Comparison of ENCODE assay signal across 10 mouse cellular contexts in genomic region chr16:17743279-17743678, GRCm38 (mm10). TPM values are rescaled to one million over a fixed set of nuclear protein-coding genes. Genes with fewer than 3 reads are reported as not detected.
DNase-seq lines count a peak whose midpoint lies in the region; ATAC-seq and TF ChIP-seq lines count a peak whose summit lies in the region.
"Had no signal": no experiment of that assay in that cellular context is flagged by ENCODE, and none has a peak within 500 bp of the region (broad histone marks: within the 10 kb centered on the region; RNA-seq: fewer than 3 reads in every experiment).

No protein-coding gene starts in this region.

- no peak for DNase-seq in embryonic facial prominence, embryonic 14.5 days (ENCODE audit: low spot score)
- DNase-seq in embryonic facial prominence, embryonic 10.5 days (ENCODE audit: low spot score) = no peak
- no peak for DNase-seq in midbrain, postnatal 0 days (ENCODE audit: low spot score)
- DNase-seq in kidney, postnatal 0 days (ENCODE audit: low spot score) = no peak
- DNase-seq in left cerebral cortex, adult 11 months (ENCODE audit: low spot score) = no peak
- no peak for DNase-seq in cerebellum, adult 9-10 months

- H3K4me1 ChIP-seq in embryonic facial prominence, embryonic 14.5 days (ENCODE audit: control insufficient read depth, insufficient read depth, low read length) = no peaks in the 10 kb centered on the region
- no peaks in the 10 kb centered on the region for H3K4me1 ChIP-seq in embryonic facial prominence, embryonic 10.5 days
- no peaks in the 10 kb centered on the region for H3K4me1 ChIP-seq in midbrain, postnatal 0 days (ENCODE audit: insufficient read depth, low read length)
- H3K4me1 ChIP-seq in midbrain, embryonic 16.5 days (ENCODE audit: control insufficient read depth, insufficient read depth, low read length) = no peaks in the 10 kb centered on the region
- no peaks in the 10 kb centered on the region for H3K4me1 ChIP-seq in kidney, postnatal 0 days (replicated peaks; ENCODE audit: insufficient read depth, low read length)
- peaks cover 5% of the 10 kb centered on the region for H3K4me1 ChIP-seq in stomach, embryonic 16.5 days (ENCODE audit: control insufficient read depth, insufficient read depth, low read length)

- H3K4me3 ChIP-seq in embryonic facial prominence, embryonic 14.5 days (ENCODE audit: low read depth, low read length) = no peak overlapping the region
- H3K4me3 ChIP-seq in embryonic facial prominence, embryonic 10.5 days = no peak overlapping the region
- H3K4me3 ChIP-seq in midbrain, postnatal 0 days (ENCODE audit: low read depth, low read length) = no peak overlapping the region
- H3K4me3 ChIP-seq in midbrain, embryonic 16.5 days (ENCODE audit: low read depth, low read length) = no peak overlapping the region
- H3K4me3 ChIP-seq in kidney, postnatal 0 days (replicated peaks; ENCODE audit: low read depth, low read length) = no peak overlapping the region
- no peak overlapping the region for H3K4me3 ChIP-seq in stomach, embryonic 16.5 days (replicated peaks; ENCODE audit: low read length)

- WGBS in embryonic facial prominence, embryonic 14.5 days = 43% methylated on average over 4 of the region's 4 CpGs
- 42% methylated on average over 4 of the region's 4 CpGs for WGBS in embryonic facial prominence, embryonic 10.5 days
- WGBS in midbrain, postnatal 0 days = 41% methylated on average over 4 of the region's 4 CpGs
- WGBS in midbrain, embryonic 16.5 days = 49% methylated on average over 4 of the region's 4 CpGs
- WGBS in kidney, postnatal 0 days = 44% methylated on average over 4 of the region's 4 CpGs
- 29% methylated on average over 4 of the region's 4 CpGs for WGBS in stomach, embryonic 16.5 days

- H3K27me3 ChIP-seq in embryonic facial prominence, embryonic 14.5 days (replicated peaks; ENCODE audit: control insufficient read depth, insufficient read depth, low read length) = no peaks in the 10 kb centered on the region
- H3K27me3 ChIP-seq in embryonic facial prominence, embryonic 10.5 days (replicated peaks; ENCODE audit: low read depth, poor library complexity, severe bottlenecking) = no peaks in the 10 kb centered on the region
- H3K27me3 ChIP-seq in midbrain, postnatal 0 days (ENCODE audit: insufficient read depth, low read length) = no peaks in the 10 kb centered on the region
- H3K27me3 ChIP-seq in midbrain, embryonic 16.5 days (ENCODE audit: control insufficient read depth, insufficient read depth, low read depth, low read length) = no peaks in the 10 kb centered on the region
- no peaks in the 10 kb centered on the region for H3K27me3 ChIP-seq in kidney, postnatal 0 days (ENCODE audit: insufficient read depth, low read length)
- H3K27me3 ChIP-seq in stomach, embryonic 16.5 days (ENCODE audit: control insufficient read depth, insufficient read depth, low read length) = no peaks in the 10 kb centered on the region

- H3K9me3 ChIP-seq in embryonic facial prominence, embryonic 14.5 days (ENCODE audit: control insufficient read depth, low read length) = peaks cover 5% of the 10 kb centered on the region; the same call in 1 of the 2 replicates
- H3K9me3 ChIP-seq in embryonic facial prominence, embryonic 10.5 days = peaks cover 8% of the 10 kb centered on the region; the same call in 1 of the 2 replicates
- H3K9me3 ChIP-seq in midbrain, postnatal 0 days (ENCODE audit: low read length) = no peaks in the 10 kb centered on the region
- H3K9me3 ChIP-seq in midbrain, embryonic 16.5 days (replicated peaks; ENCODE audit: control insufficient read depth, low read length, poor library complexity, severe bottlenecking) = peaks cover 4% of the 10 kb centered on the region
- no peaks in the 10 kb centered on the region for H3K9me3 ChIP-seq in kidney, postnatal 0 days (replicated peaks; ENCODE audit: low read length)
- no peaks in the 10 kb centered on the region; the same call in 1 of the 2 replicates for H3K9me3 ChIP-seq in stomach, embryonic 16.5 days (replicated peaks; ENCODE audit: control insufficient read depth, low read length)

- ATAC-seq in embryonic facial prominence, embryonic 14.5 days (ENCODE audit: low read depth) = no peak
- no peak for ATAC-seq in midbrain, postnatal 0 days (ENCODE audit: low FRiP score)
- ATAC-seq in midbrain, embryonic 16.5 days = no peak
- ATAC-seq in kidney, postnatal 0 days (replicated peaks; ENCODE audit: low FRiP score, low read depth) = no peak
- ATAC-seq in stomach, embryonic 16.5 days (ENCODE audit: insufficient read depth, low FRiP score) = peak; percentile 76; the same call in 1 of the 2 replicates
- ATAC-seq: inflammation-experienced regulatory T-cells, adult 6 months had no signal

- peak overlapping the region; percentile 33; the same call in 1 of the 2 replicates for H3K27ac ChIP-seq in embryonic facial prominence, embryonic 14.5 days (replicated peaks; ENCODE audit: low read depth, low read length)
- no peak overlapping the region for H3K27ac ChIP-seq in embryonic facial prominence, embryonic 10.5 days (replicated peaks)
- no peak overlapping the region for H3K27ac ChIP-seq in midbrain, postnatal 0 days (ENCODE audit: low read depth, low read length)
- no peak overlapping the region for H3K27ac ChIP-seq in midbrain, embryonic 16.5 days (ENCODE audit: low read length)
- no peak overlapping the region for H3K27ac ChIP-seq in kidney, postnatal 0 days
- peak overlapping the region; percentile 89 for H3K27ac ChIP-seq in stomach, embryonic 16.5 days (ENCODE audit: low read length)
- H3K27ac ChIP-seq: macrophage had no signal

- peak; percentile 24 for TF ChIP-seq CTCF in midbrain, postnatal 0 days (IDR thresholded peaks at IDR 0.05)
- peak; percentile 55 for TF ChIP-seq CTCF in kidney, postnatal 0 days (IDR thresholded peaks at IDR 0.05; ENCODE audit: low read depth)

- H3K4me2 ChIP-seq in embryonic facial prominence, embryonic 14.5 days (ENCODE audit: low read depth, low read length) = no peak overlapping the region
- H3K4me2 ChIP-seq in midbrain, postnatal 0 days (ENCODE audit: low read depth, low read length, poor library complexity, severe bottlenecking) = no peak overlapping the region
- H3K4me2 ChIP-seq in midbrain, embryonic 16.5 days (ENCODE audit: low read length) = no peak overlapping the region
- H3K4me2 ChIP-seq in kidney, postnatal 0 days (ENCODE audit: low read length) = no peak overlapping the region
- H3K4me2 ChIP-seq in stomach, embryonic 16.5 days (ENCODE audit: low read depth, low read length) = peak overlapping the region; percentile 29; the same call in 1 of the 2 replicates

- H3K36me3 ChIP-seq in embryonic facial prominence, embryonic 14.5 days (ENCODE audit: control insufficient read depth, insufficient read depth, low read length) = no peaks in the 10 kb centered on the region
- no peaks in the 10 kb centered on the region for H3K36me3 ChIP-seq in embryonic facial prominence, embryonic 10.5 days (replicated peaks)
- no peaks in the 10 kb centered on the region for H3K36me3 ChIP-seq in midbrain, postnatal 0 days (ENCODE audit: insufficient read depth, low read length)
- no peaks in the 10 kb centered on the region for H3K36me3 ChIP-seq in midbrain, embryonic 16.5 days (ENCODE audit: control insufficient read depth, insufficient read depth, low read length)
- H3K36me3 ChIP-seq in kidney, postnatal 0 days (ENCODE audit: insufficient read depth, low read length) = no peaks in the 10 kb centered on the region
- no peaks in the 10 kb centered on the region for H3K36me3 ChIP-seq in stomach, embryonic 16.5 days (ENCODE audit: control insufficient read depth, insufficient read depth, low read length)

- H3K9ac ChIP-seq in embryonic facial prominence, embryonic 14.5 days (ENCODE audit: low read depth, low read length) = no peak overlapping the region
- H3K9ac ChIP-seq in midbrain, postnatal 0 days (replicated peaks; ENCODE audit: low read length, poor library complexity, severe bottlenecking) = no peak overlapping the region
- no peak overlapping the region for H3K9ac ChIP-seq in midbrain, embryonic 16.5 days (ENCODE audit: low read depth, low read length)
- no peak overlapping the region for H3K9ac ChIP-seq in kidney, postnatal 0 days (ENCODE audit: low read depth, low read length)
- H3K9ac ChIP-seq in stomach, embryonic 16.5 days (ENCODE audit: low read length) = peak overlapping the region; percentile 35; the same call in 1 of the 2 replicates

RNA-seq across cellular contexts. Expression of gene Med15, which starts 10.6 kb away (rescaled TPM):
- 35.2 and 36.1 TPM in 2 replicates for polyA plus RNA-seq in embryonic facial prominence, embryonic 14.5 days (2014; fragmentation: Nextera tagmentation; extraction: Ambion mirVana)
- 50.3 and 50.5 TPM in 2 replicates for polyA plus RNA-seq in embryonic facial prominence, embryonic 10.5 days (2016; fragmentation: Nextera tagmentation; extraction: Ambion mirVana)
- total RNA-seq in midbrain, postnatal 0 days (2014; rRNA removed) = 58.3 and 60.7 TPM in 2 replicates
- polyA plus RNA-seq in midbrain, postnatal 0 days (2015; fragmentation: Nextera tagmentation; extraction: Ambion mirVana) = 43.0 and 49.3 TPM in 2 replicates
- polyA plus RNA-seq in midbrain, embryonic 16.5 days (2015; fragmentation: Nextera tagmentation; extraction: Ambion mirVana) = 47.5 and 47.9 TPM in 2 replicates
- 29.4 TPM in 2 replicates for polyA plus RNA-seq in kidney, postnatal 0 days (2015; fragmentation: Nextera tagmentation; extraction: Ambion mirVana)
- polyA plus RNA-seq in stomach, embryonic 16.5 days (2015; fragmentation: Nextera tagmentation; extraction: Ambion mirVana) = 39.2 and 42.5 TPM in 2 replicates

RNA-seq across cellular contexts. Expression of gene Klhl22, which starts 16.1 kb away (rescaled TPM):
- polyA plus RNA-seq in embryonic facial prominence, embryonic 14.5 days (2014; fragmentation: Nextera tagmentation; extraction: Ambion mirVana) = 77.1 and 90.9 TPM in 2 replicates
- polyA plus RNA-seq in embryonic facial prominence, embryonic 10.5 days (2016; fragmentation: Nextera tagmentation; extraction: Ambion mirVana) = 64.9 and 72.8 TPM in 2 replicates
- total RNA-seq in midbrain, postnatal 0 days (2014; rRNA removed) = 150 and 156 TPM in 2 replicates
- polyA plus RNA-seq in midbrain, postnatal 0 days (2015; fragmentation: Nextera tagmentation; extraction: Ambion mirVana) = 79.3 and 82.6 TPM in 2 replicates
- 86.0 and 89.4 TPM in 2 replicates for polyA plus RNA-seq in midbrain, embryonic 16.5 days (2015; fragmentation: Nextera tagmentation; extraction: Ambion mirVana)
- polyA plus RNA-seq in kidney, postnatal 0 days (2015; fragmentation: Nextera tagmentation; extraction: Ambion mirVana) = 39.3 and 42.8 TPM in 2 replicates
- 56.7 and 57.7 TPM in 2 replicates for polyA plus RNA-seq in stomach, embryonic 16.5 days (2015; fragmentation: Nextera tagmentation; extraction: Ambion mirVana)

RNA-seq across cellular contexts. Expression of gene Scarf2, which starts 53.8 kb away (rescaled TPM):
- 34.5 and 35.8 TPM in 2 replicates for polyA plus RNA-seq in embryonic facial prominence, embryonic 14.5 days (2014; fragmentation: Nextera tagmentation; extraction: Ambion mirVana)
- polyA plus RNA-seq in embryonic facial prominence, embryonic 10.5 days (2016; fragmentation: Nextera tagmentation; extraction: Ambion mirVana) = 9.3 and 10.5 TPM in 2 replicates
- 8.5 and 12.6 TPM in 2 replicates for total RNA-seq in midbrain, postnatal 0 days (2014; rRNA removed)
- polyA plus RNA-seq in midbrain, postnatal 0 days (2015; fragmentation: Nextera tagmentation; extraction: Ambion mirVana) = 2.1 and 2.4 TPM in 2 replicates
- polyA plus RNA-seq in midbrain, embryonic 16.5 days (2015; fragmentation: Nextera tagmentation; extraction: Ambion mirVana) = 0.88 and 1.2 TPM in 2 replicates
- 12.2 and 18.7 TPM in 2 replicates for polyA plus RNA-seq in kidney, postnatal 0 days (2015; fragmentation: Nextera tagmentation; extraction: Ambion mirVana)
- 4.8 and 7.3 TPM in 2 replicates for polyA plus RNA-seq in stomach, embryonic 16.5 days (2015; fragmentation: Nextera tagmentation; extraction: Ambion mirVana)
- polyA plus RNA-seq: inflammation-experienced regulatory T-cells, adult 6 months had no signal

Comparison
In these comparisons a context has a peak if more than half of its experiments do, and no peak if none do; other contexts are left out.
1. H3K27ac ChIP-seq: peak in embryonic facial prominence, embryonic 14.5 days (single experiment) and stomach, embryonic 16.5 days (single experiment); none in embryonic facial prominence, embryonic 10.5 days (single experiment), midbrain, postnatal 0 days (single experiment), midbrain, embryonic 16.5 days (single experiment) and kidney, postnatal 0 days (single experiment).